Mouse (Mus musculus) neural tube, embryonic 10.5 days (tissue): Measurements from ENCODE around the gene Rtl5.
"Not testable (repeated sequence)": the region's sequence is repeated elsewhere in the genome, so short reads cannot be mapped to it uniquely, and the experiment has no call there.

ENCODE experiments used
- DNase-seq: peaks from one replicate; pipeline ENCODE4 v3.0.0-alpha.2; 2017; ENCODE audit warnings: low spot score; ENCODE audit errors: extremely low spot score

Gene Rtl5

DNA sequence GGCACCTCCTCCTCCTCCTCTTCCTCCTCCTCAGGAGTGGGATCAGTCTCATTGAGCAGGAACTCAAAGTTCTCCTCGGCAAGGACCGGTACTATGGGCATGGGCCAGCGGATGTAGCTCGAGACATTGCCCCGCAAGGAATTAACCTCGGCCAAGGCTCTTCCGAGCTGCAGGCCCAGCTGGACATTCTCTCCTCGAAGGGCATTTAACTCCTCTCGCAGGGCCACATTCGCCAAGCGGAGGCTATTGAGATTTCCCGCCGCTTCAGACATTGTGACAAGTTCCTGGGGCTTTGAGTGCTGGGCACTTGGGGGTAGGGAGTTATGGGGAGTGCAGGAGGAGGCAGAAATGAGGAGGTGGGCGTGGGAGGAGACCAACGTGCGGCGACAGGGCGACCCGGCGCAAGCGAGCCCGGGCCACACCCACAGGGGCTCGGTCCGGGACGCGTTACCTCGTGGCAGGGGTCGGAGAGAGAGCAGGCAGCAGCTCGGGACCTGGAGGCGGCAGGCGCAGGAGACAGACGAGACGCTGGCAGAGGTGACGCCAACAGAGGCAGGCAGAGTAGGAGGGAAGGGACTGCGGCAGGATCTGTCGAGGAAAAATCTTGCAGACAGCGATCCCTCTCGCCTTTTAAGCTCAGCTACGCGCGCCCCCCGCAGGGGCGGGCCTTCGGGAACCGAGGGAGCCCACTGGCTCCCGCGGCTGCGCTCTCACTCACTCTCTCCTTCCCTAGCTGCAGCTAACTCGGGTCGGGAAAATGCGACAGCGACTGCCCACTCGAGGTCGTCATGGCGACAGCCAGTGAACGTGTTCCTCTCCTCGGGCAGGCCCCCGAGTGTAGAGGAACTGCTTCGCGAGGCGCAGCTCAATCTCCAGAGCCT is at the start of gene Rtl5:
TSS of gene Rtl5 (minus strand) at position 714 of the 881 bp plus-strand sequence.
- peak; percentile 60 for DNase-seq

GRCm38 (mm10) chrX:102119042-102119864 is 48.1 kb upstream of the Rtl5 start, which contains the start of gene Pin4:
Gene Pin4 (plus strand): TSS chrX:102119447.
- DNase-seq: peak; percentile 87

DNA sequence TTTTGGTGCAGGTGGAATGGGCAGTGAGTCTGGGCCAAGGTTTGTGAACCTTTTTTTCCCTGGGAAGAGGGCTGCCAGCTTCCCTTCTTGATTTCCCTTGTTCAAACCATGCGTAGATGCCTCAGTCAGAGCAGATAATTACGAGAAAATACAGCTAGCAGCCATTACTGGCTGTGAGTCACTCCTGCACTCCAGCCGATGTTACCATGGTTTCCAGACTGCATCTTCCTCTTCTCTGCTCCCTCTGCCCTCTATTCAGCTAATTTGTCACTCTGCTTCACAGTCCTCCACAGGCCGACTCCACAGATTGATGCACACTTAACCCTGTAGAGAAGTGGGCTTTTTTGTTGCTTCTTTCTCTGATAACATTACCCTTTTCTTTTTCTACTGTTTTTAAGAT is 44.6 kb upstream of the Rtl5 start:
- DNase-seq: no peak

- DNase-seq: not testable (repeated sequence)
Measured at GRCm38 (mm10) chrX:102109349-102109748, 38.2 kb upstream of the Rtl5 start.

DNA sequence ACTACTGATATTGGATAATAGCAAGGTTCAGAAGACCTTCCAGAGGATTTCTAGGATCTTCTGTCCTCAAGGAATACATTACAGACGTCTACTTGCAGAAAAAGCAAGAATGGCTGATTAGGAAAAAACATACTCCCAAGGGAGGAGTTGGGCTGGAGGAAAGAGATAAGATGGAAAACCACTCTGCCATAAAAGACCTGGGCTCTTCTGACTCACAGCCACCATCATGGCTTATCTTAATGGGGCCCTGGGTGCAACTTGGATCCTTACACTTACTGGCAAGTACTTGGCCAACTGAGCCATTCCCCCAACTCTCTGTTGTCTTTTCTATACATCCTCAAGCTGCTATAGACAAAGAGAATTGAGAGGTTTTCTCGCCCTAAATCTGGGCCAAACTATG is 32.7 kb upstream of the Rtl5 start:
- not testable (repeated sequence) for DNase-seq

DNA sequence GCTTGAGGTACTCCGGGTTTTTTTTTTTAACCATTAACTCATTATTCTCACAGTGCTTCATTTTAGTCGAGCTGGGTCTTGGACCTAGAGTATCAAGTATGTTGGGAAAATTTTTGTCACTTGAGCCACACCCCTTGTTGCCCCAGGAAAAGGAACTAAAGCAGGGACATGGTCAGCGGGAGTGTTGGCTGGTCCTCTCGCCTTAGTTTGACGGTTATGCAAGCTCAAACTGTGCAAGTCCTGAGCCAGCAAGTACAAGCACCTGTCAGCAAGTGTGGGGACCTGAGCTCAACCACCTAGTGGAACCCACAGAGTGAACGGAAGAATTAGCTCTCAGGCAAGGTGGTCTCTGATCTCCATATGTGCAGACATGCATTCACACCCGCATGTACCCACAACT is 30.8 kb upstream of the Rtl5 start:
- DNase-seq: no peak

- DNase-seq: no peak
Measured at GRCm38 (mm10) chrX:102094381-102094904, 23.3 kb upstream of the Rtl5 start.

DNA sequence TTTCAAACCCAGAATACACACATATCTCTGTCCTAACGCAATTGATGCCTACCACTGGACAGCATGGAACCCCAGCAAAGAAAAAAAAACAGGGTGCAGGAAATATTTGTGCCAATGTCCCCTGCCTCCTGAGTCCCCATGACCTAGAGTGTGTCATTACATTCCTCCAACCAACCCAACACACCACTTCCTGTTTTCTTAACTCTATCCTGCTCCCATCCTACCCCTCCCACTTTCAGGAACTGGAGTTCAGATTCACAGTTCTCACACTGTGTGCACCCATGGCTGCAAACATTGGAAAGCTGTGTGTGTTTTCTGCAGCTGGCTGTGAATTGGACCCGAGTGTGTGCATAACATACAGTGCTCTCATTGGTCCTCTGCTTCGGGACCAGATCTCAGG is 19.5 kb upstream of the Rtl5 start:
- DNase-seq: no peak

GRCm38 (mm10) chrX:102085798-102086443 is 14.8 kb upstream of the Rtl5 start:
- DNase-seq: no peak

GRCm38 (mm10) chrX:102082340-102082739 is 11.2 kb upstream of the Rtl5 start:
- no peak for DNase-seq

DNA sequence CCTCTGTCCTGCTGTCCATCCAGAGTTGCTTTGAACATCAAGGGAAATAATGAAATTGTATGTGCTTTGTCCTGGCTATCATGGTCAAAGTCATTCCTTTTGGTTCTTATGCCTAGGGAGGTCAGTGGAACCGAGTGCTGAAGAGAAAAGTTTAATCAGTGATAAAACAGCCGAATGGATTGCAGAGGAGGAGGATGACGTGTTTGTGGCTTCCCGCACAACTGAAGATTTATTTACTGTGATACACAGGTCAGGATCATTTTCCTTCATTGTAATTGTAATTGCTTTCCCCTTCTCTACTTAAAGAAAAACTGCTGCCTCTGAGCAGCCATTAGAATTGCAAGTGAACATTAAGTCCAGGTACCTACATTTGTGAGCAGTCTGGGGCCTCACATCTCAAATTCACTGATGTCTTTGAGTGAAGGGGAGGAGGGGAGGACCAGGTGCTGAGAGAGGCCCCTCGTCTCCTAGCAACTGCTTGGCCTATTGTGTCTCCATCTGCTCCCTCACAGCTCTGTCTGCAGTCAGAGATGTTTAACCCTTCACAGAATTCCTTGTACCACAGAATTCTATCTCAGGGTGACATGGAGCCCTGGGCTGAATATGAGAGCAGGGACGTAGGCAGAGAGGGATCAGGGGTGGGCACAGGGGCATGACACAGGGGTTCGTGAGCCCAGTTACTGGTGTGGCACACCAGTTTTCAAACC is 10.6 kb upstream of the Rtl5 start:
- DNase-seq: peak; percentile 42

DNA sequence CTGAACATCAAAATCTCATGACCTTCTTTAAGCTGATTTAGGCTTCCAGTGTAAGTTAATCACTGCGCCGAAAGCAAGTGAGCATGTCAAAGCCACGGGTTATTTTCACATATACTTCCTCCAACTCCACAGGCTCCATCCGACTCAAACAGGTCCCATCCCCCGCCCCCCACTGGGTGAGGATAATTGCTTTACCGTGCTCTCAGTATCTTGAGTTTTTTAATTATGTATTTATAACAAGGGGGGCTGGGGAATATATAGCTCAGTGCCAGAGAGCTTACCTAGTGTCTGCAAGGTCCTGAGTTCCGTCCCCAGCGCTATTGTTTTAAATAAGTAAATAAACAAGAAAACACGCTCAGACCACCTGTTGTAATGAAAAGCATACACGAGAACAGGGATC is 10.0 kb upstream of the Rtl5 start:
- no peak for DNase-seq

- DNase-seq: no peak
Measured at GRCm38 (mm10) chrX:102076886-102077765, 6.0 kb upstream of the Rtl5 start.

GRCm38 (mm10) chrX:102075158-102075557 is 4.1 kb upstream of the Rtl5 start:
- no peak for DNase-seq

DNA sequence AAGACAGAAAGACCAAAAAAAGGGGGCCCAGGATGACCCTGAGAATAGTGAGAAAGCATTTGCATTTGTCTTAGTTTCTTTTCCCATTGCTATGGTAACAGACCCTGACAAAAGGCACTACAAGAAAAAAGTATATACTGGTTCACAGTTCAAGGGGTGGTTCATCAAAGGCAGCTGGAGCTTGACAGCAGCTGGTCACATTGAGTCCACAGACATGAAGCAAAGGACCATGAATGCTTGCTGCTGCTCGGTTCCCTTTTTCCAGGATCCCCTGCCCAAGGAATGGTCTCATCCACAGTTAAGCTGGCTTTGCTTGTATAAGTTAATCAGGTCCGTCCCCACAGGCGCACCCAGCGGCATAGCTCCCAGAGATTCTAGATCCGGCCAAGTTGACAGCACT is 3.3 kb upstream of the Rtl5 start:
- no peak for DNase-seq

DNA sequence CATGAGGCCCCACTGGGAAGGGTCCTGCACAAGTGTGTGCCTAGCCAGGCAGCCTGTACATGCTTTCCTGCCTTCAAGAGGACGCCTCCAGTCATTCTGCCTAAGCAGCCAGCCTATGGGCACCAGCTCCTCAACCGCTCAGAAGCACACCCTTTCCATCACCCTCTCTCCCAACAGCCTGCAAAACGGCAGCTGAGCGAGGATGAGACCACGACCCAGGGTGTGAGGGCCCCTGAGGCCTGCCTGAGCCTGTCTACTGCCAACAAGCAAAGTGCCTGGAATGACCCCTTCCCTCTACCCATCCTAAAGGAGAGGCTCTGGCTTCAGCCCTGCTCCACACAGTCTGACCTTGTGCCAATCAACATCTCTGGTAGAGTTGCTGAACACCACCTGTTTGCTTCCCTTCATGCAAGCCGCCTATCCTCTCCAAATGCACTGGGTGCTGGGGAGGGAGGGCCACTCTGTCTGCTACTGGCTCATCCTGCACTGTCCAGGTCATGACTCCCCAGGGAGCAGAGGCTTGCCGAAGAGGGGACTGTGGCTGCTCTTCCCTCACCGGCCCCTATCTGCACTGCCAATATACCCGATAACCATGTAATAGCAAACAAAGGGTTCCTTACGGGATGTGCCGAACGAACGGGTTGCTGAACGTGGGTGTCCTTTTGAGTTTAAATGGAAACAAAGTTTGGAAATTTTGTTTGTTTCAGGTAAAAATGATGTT is 2.7 kb upstream of the Rtl5 start:
- DNase-seq: no peak

- no peak for DNase-seq
Measured at GRCm38 (mm10) chrX:102071517-102071916, 413 bp upstream of the Rtl5 start.

DNA sequence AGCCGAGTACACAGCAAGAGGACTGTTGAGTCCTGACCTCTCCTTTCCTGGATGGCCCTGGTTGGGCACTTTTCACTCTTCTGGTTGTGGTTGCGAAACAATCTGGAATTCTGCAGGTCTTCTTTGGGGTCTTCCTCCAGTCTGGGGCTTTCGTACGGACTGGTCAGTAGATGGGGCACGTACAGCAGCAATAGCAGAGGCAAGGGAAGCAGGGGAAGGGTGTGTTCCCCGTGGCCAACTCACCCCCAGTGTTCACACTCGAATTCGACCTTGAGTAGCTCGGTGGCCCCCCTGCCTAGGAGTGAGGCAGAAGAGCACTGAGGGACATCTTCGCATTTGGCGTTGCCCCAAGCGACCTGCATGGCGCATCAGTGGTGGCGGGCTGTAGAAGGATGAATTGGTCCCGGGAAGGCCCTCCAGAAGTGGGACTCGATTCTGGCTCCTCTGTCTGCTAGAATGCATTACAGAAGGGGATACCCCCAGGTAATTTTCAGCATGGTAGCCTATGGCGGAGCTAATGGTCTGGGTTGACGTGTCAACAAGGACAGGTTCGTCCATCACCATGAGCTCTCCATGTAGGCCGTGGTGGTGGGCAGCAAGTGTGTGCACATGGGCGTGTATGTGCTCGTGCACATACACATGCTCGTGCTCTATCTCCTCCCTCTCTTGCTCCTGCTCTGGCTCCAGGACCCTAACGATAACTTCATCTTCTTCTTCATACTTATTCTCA is 2.1 kb downstream of the Rtl5 start:
- DNase-seq: no peak

- no peak for DNase-seq
Measured at GRCm38 (mm10) chrX:102067118-102067517, 4.0 kb downstream of the Rtl5 start.
